Mouse (Mus musculus) cerebellum, adult 11-12 months (tissue): ENCODE data around the gene Thsd4.

Experiments
- DNase-seq: peaks from one replicate; pipeline ENCODE4 v3.0.0; 2022

Gene Thsd4

GRCm38 (mm10) chr9:60259626-60260025 is 262.2 kb downstream of the Thsd4 start:
- no peak for DNase-seq

- no peak for DNase-seq
These were observed 270.1 kb downstream of the Thsd4 start for GRCm38 (mm10) chr9:60251765-60252164.

GRCm38 (mm10) chr9:60250403-60250802 is 271.4 kb downstream of the Thsd4 start:
- DNase-seq: no peak

GRCm38 (mm10) chr9:60247998-60248397 is 273.8 kb downstream of the Thsd4 start:
- DNase-seq: no peak

- peak; percentile 38 for DNase-seq
These were observed 276.9 kb downstream of the Thsd4 start for GRCm38 (mm10) chr9:60244943-60245342.

- no peak for DNase-seq
These were observed 278.3 kb downstream of the Thsd4 start for GRCm38 (mm10) chr9:60243503-60243902.

GRCm38 (mm10) chr9:60237667-60238066 is 284.2 kb downstream of the Thsd4 start:
- no peak for DNase-seq

GRCm38 (mm10) chr9:60236155-60236554 is 285.7 kb downstream of the Thsd4 start:
- no peak for DNase-seq

- no peak for DNase-seq
These were observed 287.4 kb downstream of the Thsd4 start for GRCm38 (mm10) chr9:60234233-60235115.

- DNase-seq: no peak
These were observed 289.6 kb downstream of the Thsd4 start for GRCm38 (mm10) chr9:60231981-60232881.

GRCm38 (mm10) chr9:60229496-60229895 is 292.4 kb downstream of the Thsd4 start:
- DNase-seq: no peak

GRCm38 (mm10) chr9:60227727-60228126 is 294.1 kb downstream of the Thsd4 start:
- no peak for DNase-seq

- no peak for DNase-seq
These were observed 295.2 kb downstream of the Thsd4 start for GRCm38 (mm10) chr9:60226679-60227078.

GRCm38 (mm10) chr9:60226155-60226554 is 295.7 kb downstream of the Thsd4 start:
- DNase-seq: no peak

GRCm38 (mm10) chr9:60225453-60225852 is 296.4 kb downstream of the Thsd4 start:
- DNase-seq: no peak

- no peak for DNase-seq
These were observed 297.7 kb downstream of the Thsd4 start for GRCm38 (mm10) chr9:60224039-60224695.

GRCm38 (mm10) chr9:60220431-60220830 is 301.4 kb downstream of the Thsd4 start:
- no peak for DNase-seq

GRCm38 (mm10) chr9:60218396-60218795 is 303.4 kb downstream of the Thsd4 start:
- DNase-seq: no peak

GRCm38 (mm10) chr9:60216029-60216428 is 305.8 kb downstream of the Thsd4 start:
- no peak for DNase-seq

- no peak for DNase-seq
These were observed 308.7 kb downstream of the Thsd4 start for GRCm38 (mm10) chr9:60213111-60213510.

GRCm38 (mm10) chr9:60208843-60209242 is 313.0 kb downstream of the Thsd4 start:
- no peak for DNase-seq

GRCm38 (mm10) chr9:60203141-60203540 is 318.7 kb downstream of the Thsd4 start:
- no peak for DNase-seq

GRCm38 (mm10) chr9:60200436-60200835 is 321.4 kb downstream of the Thsd4 start:
- DNase-seq: no peak
